Mouse (Mus musculus): Measurements from ENCODE around the gene Rbfox2.

Rbfox2 gene

GRCm38 (mm10) chr15:77331444-77331843 lies 24.6 kb upstream of the Rbfox2 start:
- DNase-seq (ENCODE audit: low spot score), result no peak

- DNase-seq (ENCODE audit: low spot score), result peak; percentile 69
These were observed 22.9 kb upstream of the Rbfox2 start for GRCm38 (mm10) chr15:77329681-77330180.

GRCm38 (mm10) chr15:77326361-77326760 lies 19.6 kb upstream of the Rbfox2 start:
- DNase-seq (ENCODE audit: low spot score), result no peak

GRCm38 (mm10) chr15:77324426-77324825 lies 17.6 kb upstream of the Rbfox2 start:
- no peak for DNase-seq (ENCODE audit: low spot score)

GRCm38 (mm10) chr15:77323226-77323625 lies 16.4 kb upstream of the Rbfox2 start:
- no peak for DNase-seq (ENCODE audit: low spot score)

- peak; percentile 57 for DNase-seq (ENCODE audit: low spot score)
These were observed 6.9 kb upstream of the Rbfox2 start for GRCm38 (mm10) chr15:77313701-77314100.

- no peak for DNase-seq (ENCODE audit: low spot score)
These were observed 6.0 kb upstream of the Rbfox2 start for GRCm38 (mm10) chr15:77312796-77313195.

- DNase-seq (ENCODE audit: low spot score), result peak; percentile 83
These were observed 1.1 kb upstream of the Rbfox2 start for GRCm38 (mm10) chr15:77307767-77308495.

- DNase-seq (ENCODE audit: low spot score), result peak; percentile 53
These were observed 805 bp downstream of the Rbfox2 start for GRCm38 (mm10) chr15:77305852-77306546.

- DNase-seq (ENCODE audit: low spot score), result no peak
These were observed 1.8 kb downstream of the Rbfox2 start for GRCm38 (mm10) chr15:77304960-77305359.

- DNase-seq (ENCODE audit: low spot score), result no peak
These were observed 5.7 kb downstream of the Rbfox2 start for GRCm38 (mm10) chr15:77301122-77301521.

GRCm38 (mm10) chr15:77298564-77298963 lies 8.2 kb downstream of the Rbfox2 start:
- no peak for DNase-seq (ENCODE audit: low spot score)

- DNase-seq (ENCODE audit: low spot score), result no peak
These were observed 10.2 kb downstream of the Rbfox2 start for GRCm38 (mm10) chr15:77296635-77297034.

GRCm38 (mm10) chr15:77293493-77293892 lies 13.3 kb downstream of the Rbfox2 start:
- no peak for DNase-seq (ENCODE audit: low spot score)

GRCm38 (mm10) chr15:77292381-77292780 lies 14.4 kb downstream of the Rbfox2 start:
- DNase-seq (ENCODE audit: low spot score), result no peak

GRCm38 (mm10) chr15:77291471-77291870 lies 15.3 kb downstream of the Rbfox2 start:
- DNase-seq (ENCODE audit: low spot score), result no peak

- no peak for DNase-seq (ENCODE audit: low spot score)
These were observed 16.5 kb downstream of the Rbfox2 start for GRCm38 (mm10) chr15:77290352-77290751.

- DNase-seq (ENCODE audit: low spot score), result no peak
These were observed 26.7 kb downstream of the Rbfox2 start for GRCm38 (mm10) chr15:77280130-77280529.

- no peak for DNase-seq (ENCODE audit: low spot score)
These were observed 28.0 kb downstream of the Rbfox2 start for GRCm38 (mm10) chr15:77278825-77279224.

- DNase-seq (ENCODE audit: low spot score), result no peak
These were observed 29.7 kb downstream of the Rbfox2 start for GRCm38 (mm10) chr15:77276838-77277725.

GRCm38 (mm10) chr15:77276300-77276699 lies 30.5 kb downstream of the Rbfox2 start:
- no peak for DNase-seq (ENCODE audit: low spot score)

GRCm38 (mm10) chr15:77275572-77275971 lies 31.2 kb downstream of the Rbfox2 start:
- DNase-seq (ENCODE audit: low spot score), result no peak
